Mouse (Mus musculus) leukemia stem cell, adult 10-12 weeks (primary cell): ENCODE data around the gene Sephs1. TPM values are rescaled to one million over a fixed set of nuclear protein-coding genes. Genes with fewer than 3 reads are reported as not detected.

Experiments
- polyA plus RNA-seq: library from polyadenylated mRNA; stranded (reverse); fragments of >175 nt; gene quantifications from 2 replicates; pipeline ENCODE4 v1.2.3, GENCODE M21; 2012; ENCODE audit warnings: low replicate concordance

The Sephs1 gene
- 4.2 and 5.2 TPM in 2 replicates for polyA plus RNA-seq

GRCm38 (mm10) chr2:4881350-4882248 lies at the start of gene Sephs1:
Sephs1 (plus strand) TSS chr2:4881564.

GRCm38 (mm10) chr2:4918860-4919739 lies 37.7 kb downstream of the Sephs1 start, which contains the start of gene Phyh:
Phyh (plus strand) TSS chr2:4919019.

Other genes starting within 250 kb of the Sephs1 start
- 0.52 and 4.8 TPM in 2 replicates for gene Prpf18, start 229.5 kb upstream of the Sephs1 start, polyA plus RNA-seq
- gene Bend7, start 163.7 kb upstream of the Sephs1 start, polyA plus RNA-seq: not detected in 2 replicates
- 2.6 and 9.8 TPM in 2 replicates for gene Phyh, start 37.5 kb downstream of the Sephs1 start, polyA plus RNA-seq
- gene Ucma, start 94.6 kb downstream of the Sephs1 start, polyA plus RNA-seq: not detected in 2 replicates
- gene Mcm10, start 131.2 kb downstream of the Sephs1 start, polyA plus RNA-seq: 7.7 and 38.8 TPM in 2 replicates
- 13.2 and 36.3 TPM in 2 replicates for gene Optn, start 182.5 kb downstream of the Sephs1 start, polyA plus RNA-seq